Mouse (Mus musculus) bone marrow, adult 2 months (tissue): ENCODE results near the gene Rho.

Experiments
- CTCF ChIP-seq: fragments of 200-500 bp; IDR thresholded peaks from 2 replicates; pipeline ENCODE4 v1.5.1; 2011; ENCODE audit warnings: low read length, control low read depth; ENCODE audit not compliant: control insufficient read depth, insufficient read depth
- POLR2A ChIP-seq: fragments of 200-500 bp; IDR thresholded peaks from 2 replicates; pipeline ENCODE4 v1.6.1; 2011; ENCODE audit warnings: low read depth, mild to moderate bottlenecking, control low read depth, low read length, borderline replicate concordance; ENCODE audit not compliant: control insufficient read depth

DNA sequence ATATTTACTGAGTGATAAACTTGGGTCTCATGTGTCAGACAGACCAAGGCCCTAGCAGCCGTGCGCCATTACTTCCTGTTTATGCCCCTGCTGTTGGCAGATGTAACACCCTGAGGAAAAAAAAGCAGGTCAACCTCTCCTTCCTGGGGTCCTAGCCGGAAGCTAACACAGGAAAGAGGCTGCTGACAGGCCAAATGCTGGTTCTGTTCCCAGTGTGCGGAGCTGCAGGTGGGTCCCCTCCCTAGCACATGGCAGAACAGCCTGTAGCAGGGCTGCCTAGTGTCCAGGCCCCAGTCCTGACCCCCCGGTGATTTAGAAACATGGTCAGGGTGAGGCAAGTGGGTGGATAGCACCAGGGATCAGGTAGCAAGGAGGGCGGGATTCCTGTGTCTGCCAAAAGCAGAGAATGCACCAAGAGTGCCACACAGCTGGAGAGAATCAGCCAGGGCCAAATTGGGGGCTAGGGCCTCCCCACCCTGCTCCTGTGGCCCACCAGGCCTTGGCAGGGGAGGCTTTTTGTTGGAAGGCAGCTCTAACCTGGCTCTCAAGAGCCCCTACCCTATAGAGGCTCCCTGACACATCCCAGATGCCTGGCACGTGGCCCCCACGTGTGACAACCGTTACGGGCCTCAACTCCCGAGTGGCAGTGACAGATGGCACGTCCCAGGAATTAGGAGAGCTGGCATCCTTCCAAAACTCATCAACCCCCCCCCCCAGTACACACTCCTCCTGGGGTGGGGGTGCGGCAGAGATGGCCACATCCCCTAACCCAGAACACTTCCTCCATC lies 39.9 kb downstream of the Rho start:
- no peak for TF ChIP-seq POLR2A
- TF ChIP-seq CTCF: no peak
